Mouse (Mus musculus) NIH3T3 (cell line): ENCODE results near the gene Sox6.

Experiments
- DNase-seq: peaks from one replicate; pipeline ENCODE4 v3.0.0-alpha.2; 2012; ENCODE audit warnings: low read depth

Sox6 gene

DNA sequence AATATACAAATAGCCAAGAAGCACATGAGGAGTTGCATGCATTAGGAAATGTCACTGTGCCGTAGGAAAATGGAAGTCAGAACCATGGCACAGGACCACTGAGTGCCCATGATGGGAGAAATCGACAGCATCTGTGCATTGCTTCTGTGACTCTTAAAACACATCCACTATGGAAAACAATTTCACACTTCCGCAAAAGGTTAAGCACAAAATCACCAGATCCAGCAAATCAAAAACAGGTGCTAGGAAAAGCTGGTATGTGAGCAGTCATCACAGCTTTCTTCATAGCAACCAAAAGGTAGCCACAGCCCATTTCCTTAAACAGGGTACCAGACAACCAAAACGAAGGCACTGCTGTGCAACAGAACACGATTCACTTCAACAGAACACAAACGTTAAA lies 52.9 kb downstream of the Sox6 start:
- DNase-seq = no peak

DNA sequence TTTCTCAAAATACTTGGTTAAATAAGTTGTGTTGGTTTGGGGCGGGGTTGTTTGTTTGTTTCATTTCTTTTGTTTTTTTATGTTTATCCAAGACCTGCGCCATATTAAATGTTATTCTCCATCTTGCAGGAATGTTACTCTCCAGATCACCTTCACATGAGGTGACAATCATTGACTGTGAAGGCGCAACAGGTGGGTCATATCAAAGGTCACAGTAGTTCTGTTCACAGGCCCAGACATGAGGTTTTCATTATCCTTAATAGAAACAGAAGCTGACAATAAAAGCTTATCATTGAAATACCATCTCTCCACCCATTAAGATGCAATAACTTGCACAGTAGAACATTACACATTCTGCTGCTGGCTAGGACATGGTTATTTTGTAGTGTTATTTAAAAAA lies 54.5 kb downstream of the Sox6 start:
- DNase-seq = no peak

DNA sequence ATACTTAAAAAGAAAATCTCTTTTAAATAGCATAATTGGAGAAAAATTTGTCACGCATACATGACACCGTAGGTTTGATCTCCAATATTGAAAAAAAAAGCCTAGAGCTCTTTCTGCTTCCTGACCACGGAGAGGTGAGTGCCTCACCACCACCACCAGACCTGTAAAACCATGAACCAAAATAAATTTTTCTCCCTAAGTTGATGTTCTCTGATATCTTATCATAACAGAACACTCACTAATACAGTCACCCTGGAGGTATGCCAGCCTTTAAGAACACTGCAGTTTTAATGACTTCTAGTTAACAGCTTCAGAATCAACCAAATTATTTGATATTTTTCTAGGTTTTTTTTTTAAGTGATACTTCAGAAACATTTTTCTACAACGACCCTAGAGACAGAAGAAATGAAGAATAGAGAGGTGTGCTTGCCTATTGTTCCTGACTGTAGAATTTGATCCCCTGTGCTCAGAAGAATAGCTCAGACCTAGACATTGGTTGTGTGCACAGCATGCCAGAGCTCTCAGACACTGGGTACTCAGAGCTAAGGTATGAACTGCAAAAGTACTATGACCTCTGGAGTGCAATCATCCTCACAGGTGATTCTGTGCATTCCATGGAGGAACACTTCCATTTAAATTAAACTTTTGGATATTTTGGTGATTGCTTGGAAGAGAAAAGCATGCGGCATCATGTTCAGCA lies 58.6 kb downstream of the Sox6 start:
- DNase-seq = no peak

DNA sequence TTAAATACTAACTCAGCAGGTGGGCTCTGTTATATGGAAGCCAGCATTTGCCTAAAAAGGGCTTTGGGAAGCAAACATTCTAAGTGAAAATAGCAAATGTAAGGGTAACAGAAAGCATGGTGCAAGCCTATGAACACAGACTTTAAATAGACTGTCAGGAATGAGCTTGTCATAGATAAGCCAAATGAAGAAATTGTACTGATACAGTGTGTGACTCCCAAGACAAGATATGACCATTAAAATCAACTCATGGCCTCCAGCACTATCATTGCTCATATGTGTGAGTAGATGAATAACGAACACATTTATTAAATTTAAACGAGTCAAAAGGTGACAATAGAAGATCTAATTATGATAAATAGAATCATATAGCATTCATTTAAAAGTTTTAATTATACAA lies 64.1 kb downstream of the Sox6 start:
- DNase-seq = no peak

DNA sequence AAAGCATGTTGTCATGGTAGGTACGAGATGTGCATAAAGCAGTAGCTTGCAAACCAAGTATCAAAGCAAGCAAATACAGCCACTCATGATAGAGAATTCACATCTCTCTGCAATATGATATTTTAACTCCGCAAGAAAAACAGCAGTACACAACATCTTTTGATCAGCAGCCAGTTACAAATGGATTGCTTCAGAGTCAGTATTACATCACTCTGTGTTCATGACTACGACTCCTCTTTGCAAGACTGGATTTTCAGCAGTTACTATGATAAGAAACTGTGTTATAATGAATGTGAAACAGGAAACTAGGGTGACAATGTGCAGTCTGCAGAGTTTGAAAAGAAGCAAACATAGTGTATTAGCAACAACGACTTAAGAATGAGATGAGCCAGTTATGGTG lies 71.4 kb downstream of the Sox6 start:
- DNase-seq = peak; percentile 1

DNA sequence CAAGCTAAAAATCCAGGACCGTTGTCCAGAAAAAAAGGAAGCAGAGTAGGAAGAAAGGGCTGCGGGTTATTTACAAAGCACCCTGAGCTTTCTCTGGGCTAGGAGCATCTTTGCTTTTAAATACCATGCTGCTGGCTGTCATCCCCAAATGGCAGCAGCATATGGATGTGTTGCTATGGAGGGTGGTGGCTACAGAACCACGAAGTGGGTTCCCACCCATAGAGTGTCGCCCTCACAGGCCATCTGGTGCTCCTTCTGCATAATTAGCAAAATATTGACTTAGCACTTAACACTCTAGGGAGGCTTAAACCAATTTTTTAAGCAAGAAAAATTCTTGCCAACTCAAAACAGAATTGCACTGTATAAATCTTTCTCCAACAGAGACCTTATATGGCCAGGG lies 72.4 kb downstream of the Sox6 start:
- no peak for DNase-seq

DNA sequence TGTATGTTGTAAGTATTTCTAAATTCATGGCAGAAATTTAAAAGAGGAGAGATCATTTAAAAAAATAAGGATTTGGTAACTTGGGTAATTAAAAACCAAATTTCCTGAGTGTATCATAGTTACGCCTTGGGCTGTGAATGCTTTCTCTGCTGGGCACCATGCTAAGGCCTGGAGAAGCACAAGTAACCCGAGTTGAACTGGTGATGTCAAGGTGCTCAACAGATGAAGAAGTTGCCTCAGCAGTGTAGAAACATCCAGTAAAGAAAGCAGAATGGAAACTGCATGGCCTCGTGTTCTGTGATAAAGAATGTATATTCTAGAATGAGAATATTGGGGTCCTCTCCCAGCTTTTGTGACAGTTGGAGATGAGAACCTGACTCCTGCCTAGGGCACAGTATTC lies 85.5 kb downstream of the Sox6 start:
- DNase-seq = no peak

DNA sequence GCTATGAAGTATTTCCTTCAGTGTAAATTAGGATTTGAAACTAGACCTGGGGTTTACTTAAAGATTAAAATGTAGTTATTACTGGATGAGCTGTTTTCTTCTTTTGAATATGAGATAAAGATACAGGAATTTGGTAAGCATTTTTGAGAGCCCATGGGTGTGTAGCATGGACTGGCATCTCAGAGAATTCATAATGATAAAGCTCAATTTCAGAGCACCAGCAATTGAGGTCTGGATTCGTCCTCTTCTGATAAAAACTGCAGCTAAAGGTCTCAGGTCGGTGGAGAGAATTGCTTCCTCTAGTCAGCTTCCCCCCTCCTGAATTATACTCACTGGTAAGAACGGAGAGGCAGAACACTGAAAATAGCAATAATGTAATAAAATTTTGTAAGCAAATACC lies 86.4 kb downstream of the Sox6 start:
- no peak for DNase-seq

DNA sequence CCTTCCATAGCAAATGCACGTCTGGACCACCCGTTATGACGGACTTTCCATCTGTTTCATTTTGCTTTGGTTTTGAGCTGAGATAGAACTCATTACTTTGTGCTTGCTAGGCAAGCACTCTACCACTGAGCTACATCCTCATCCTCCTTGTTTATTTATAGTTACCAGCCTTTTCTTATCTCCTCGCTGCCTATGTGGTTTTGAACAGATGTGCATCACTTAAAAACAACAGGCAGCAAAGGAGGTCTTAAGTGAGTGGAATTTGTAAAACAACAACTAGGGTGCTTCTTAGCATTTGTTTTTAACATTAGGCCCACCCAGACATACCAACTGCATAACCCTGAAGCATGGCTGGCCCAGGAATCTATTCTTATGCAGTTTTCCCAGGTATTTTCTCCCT lies 86.9 kb downstream of the Sox6 start:
- DNase-seq = no peak

DNA sequence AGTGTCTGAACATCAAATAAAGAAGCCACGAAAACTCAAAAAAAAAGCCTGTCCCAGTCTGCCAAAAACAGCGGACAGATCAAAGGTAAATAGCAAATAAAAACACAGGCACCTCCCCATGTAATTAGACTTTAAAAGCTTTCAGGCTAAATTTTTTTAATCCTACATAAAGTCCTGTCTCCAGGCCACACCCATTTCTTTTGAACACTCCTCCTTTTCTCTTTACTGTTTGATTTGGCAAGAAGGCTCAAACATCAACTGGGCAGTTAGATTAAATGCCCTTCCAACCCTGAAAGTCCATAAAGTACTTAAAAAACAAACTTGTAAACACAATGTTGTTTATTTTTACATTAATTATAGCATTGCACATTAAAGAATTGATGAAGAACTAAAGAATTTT lies 90.7 kb downstream of the Sox6 start:
- no peak for DNase-seq

DNA sequence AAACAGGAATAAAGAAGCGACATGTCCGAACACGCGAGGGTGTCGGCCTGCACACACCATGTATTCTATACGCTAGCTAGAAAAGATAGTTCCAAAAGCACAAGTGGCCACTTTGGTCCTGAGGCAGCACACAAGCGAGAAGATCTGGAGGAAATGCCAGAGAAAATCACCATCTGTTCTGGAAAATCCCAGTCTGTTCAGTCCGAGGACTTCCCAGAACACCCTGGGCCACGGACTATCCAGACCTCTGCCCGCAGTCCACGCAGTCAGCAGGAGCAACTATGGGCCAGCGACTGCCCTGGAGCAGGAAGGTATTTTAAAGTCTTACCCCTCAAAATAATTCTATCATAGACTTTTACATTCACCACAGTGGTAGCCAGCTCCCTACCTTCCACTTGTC lies 92.0 kb downstream of the Sox6 start:
- no peak for DNase-seq

DNA sequence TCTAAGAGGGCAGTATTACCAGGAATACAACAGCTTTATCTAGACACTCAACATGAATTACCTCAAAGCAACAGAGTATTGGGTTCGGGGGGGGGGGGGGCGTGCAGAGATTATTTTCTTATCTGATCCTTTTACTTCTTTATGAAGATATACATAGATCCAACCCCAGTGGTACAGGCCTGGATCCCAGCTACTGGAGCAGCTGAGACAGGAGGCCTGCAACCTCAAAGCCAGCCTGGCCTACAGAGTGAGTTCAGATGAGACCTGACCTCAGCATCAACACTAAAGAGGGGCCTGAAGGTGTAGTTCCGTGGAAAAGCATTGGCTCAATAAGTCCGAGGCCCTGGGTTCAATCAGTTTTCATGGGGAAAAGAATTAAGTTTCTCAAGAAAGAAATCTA lies 93.1 kb downstream of the Sox6 start:
- DNase-seq = no peak

DNA sequence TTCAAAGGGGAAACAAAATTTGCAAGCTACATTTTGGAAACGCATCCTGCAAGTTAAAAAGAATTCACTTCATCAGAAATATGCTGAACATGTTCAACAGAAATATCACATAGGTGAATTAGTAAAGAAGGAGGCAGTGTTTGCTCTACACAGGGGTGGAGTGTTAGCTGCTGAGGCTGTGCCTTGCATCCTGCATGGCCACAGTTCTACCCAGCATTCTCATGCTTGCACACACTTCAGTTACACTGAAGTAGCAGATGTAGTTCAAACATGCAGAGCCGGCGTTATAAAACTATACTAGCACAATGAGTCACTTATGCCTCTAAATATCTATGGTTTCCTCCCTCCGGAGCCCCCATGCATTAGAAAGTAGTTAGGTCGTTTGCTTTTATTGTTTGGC lies 94.3 kb downstream of the Sox6 start:
- DNase-seq = no peak

DNA sequence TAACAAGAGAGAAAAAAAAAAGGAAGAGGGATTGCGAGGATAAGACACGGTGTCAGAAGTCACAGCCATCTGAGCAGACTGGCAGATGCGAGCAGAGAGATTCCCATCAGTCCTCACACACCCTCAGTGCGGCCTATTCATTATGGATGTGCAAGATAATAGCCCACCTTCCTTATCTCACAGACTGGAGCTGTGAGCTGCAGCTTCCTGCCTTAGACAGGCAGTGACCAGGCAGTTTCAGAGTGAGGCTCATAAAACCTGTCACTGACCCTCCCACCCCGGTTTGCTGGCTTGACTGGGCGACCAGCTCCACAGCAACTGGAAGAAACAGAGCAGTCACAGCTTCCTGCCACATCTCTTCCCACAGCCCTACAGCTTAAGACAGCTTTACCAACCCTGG lies 96.8 kb downstream of the Sox6 start:
- DNase-seq = no peak

DNA sequence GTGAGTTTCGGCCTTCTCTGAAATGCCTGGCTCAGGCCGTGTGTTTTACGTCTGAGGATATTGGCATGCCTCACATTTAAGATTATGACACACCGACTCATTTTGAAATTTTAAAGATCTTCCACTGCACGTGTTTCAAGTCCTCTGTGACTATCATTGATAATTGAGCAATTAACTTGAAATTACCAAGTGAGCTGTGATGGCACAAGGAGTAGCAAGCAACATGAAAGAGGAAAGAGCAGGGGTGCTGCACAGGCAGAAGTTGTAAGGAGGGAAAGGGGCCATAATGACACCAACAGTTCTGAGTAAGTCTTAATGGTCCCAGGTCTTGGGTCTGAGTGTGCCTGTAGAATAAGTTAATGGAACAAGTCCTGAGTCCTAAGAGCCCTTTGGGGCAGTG lies 99.3 kb downstream of the Sox6 start:
- no peak for DNase-seq

DNA sequence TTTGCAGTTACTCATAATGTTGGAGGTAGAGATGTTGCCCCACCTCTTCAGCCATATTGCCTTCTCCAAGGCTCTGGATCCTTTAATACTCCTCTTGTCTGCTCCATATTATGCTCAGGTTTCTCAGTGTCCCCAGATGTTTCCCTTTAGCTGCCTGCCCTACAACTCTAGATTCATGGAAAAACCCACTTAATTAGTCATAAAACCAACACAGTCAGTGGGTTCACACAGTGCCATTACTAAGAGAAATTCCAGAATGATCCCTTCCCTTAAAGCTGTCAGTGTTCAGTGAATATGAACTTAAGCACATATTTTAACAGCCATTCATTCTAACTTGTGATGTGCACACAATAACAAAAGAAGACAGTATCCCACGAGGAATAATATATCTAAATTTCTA lies 101.7 kb downstream of the Sox6 start:
- DNase-seq = no peak

DNA sequence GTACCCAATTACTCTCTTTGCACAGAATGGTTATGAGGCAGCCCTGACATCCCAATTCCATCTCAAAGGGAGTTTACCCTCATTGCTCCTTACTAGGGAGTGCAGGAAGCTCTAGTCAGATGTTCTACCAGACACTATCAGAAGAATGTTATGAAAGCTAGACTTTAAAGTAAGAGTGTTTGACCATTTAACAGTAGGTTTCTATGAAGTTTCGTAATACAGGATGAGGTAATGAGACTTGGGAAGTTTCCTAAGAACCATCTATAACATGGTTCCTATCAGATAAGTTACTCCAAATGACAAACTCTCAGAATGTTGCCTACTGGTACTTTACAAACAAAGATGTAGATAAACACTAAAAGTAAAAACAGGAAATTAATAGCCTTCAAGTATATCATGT lies 123.3 kb downstream of the Sox6 start:
- DNase-seq = no peak

DNA sequence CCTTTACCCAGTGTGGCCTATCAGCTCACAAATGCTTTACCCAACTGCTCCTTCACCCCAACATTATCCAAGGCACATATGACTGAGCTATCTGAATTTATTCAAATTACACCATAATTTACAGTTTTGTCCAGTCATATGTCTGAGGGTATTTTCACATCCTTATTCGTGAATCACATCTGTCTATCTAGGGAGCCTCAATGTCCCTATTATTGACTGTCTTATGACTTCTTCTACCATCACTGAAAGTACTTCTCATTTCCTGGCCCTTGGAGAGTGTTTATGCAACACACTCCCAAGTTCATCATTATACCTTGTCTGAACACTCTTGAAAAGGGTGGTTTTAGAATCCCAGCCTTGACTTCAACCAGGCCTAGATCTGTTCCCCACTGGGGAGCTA lies 128.3 kb downstream of the Sox6 start:
- DNase-seq = no peak

DNA sequence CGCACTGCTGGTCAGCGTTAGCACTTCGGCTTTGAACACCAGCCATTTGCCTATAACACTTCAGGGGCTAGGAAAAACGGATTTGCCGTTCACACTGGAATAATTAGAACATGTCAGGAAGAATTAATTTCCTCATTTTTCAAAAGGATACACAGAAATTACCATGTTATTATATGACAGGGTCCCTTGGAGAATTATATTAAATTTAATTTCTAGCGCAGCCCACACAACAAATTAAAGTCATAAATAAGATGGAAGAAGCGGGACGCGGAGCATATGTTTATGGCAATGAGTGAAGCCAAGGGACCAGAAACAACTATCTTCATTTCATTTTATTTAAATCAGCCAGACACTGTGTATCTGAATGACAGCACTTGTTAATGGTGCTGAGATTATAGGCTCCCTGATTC lies 133.8 kb downstream of the Sox6 start:
- no peak for DNase-seq

DNA sequence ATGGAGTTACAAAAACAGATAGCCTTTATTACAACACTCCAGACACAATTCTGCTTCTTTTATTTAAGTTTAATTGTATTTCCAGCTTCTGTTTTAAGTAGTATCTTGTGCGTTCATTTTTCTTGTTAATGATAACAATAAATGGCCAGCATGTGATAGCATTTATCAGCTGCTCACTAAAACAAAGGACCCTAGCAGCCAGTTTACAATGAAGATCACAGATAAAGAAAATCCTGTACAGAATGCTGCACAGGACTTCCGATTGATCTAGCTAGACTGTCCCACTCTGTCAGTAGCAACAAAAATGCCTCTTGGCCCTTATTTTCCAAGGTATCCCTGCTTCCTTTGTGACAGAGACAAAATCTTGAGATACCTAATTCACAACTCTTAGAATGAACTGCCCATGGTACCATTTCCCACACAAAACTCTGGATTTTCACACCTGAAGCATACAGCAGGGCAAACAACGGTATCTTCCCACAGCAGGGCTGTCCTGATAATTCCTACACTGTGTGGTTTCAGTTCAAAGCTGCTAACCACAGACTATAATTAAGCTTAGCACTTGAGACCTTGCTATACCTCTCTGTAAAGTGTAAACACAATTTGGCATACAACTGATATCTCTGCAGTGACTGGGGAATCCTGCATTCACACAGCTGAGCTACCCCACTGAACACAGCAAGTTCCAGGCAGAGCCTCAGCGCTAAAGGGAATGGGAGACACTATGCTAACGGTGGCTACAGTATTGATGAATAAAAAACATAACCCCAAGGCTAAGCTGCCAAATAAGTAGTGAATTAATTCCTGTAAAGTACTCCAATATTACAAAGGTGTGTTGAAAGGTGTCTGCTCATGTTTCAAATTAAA lies 134.4 kb downstream of the Sox6 start:
- DNase-seq = no peak

DNA sequence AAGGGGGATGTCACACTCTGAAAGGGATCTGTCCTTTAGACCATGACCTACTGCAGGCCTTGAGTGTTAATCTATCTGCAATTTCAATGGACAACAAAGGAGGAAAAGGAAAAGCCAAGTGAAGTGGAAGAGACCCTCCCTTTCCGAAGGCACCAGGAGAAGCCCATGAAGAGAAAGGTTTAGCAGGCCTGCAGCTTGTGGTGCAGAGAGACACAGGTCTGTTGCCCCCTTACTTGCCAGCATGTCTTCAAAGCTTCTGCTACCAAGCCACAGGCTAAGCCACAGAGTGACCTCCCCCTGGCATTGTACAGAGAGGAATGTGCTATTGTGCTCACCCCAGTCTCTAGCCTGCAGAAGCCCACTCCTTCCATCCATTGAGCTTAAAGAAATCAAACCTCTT lies 135.2 kb downstream of the Sox6 start:
- no peak for DNase-seq

DNA sequence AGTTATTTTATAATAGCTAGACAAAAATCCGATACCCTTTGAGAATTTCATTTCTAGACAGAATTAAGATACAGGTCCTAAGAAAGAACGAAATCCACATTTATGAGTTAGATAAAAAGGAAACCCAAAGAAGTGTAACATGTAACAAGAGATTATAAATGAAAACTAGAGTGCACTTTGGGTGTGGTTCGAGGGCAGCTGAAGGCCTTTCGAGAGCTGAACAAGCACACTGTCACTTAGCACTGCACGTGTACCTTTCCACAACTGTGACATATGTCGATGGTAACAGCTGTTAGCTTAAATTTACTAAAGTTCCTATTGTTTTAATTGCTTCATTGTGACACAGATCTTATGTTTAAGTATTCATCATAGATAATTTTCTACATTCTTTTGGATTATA lies 142.8 kb downstream of the Sox6 start:
- no peak for DNase-seq

DNA sequence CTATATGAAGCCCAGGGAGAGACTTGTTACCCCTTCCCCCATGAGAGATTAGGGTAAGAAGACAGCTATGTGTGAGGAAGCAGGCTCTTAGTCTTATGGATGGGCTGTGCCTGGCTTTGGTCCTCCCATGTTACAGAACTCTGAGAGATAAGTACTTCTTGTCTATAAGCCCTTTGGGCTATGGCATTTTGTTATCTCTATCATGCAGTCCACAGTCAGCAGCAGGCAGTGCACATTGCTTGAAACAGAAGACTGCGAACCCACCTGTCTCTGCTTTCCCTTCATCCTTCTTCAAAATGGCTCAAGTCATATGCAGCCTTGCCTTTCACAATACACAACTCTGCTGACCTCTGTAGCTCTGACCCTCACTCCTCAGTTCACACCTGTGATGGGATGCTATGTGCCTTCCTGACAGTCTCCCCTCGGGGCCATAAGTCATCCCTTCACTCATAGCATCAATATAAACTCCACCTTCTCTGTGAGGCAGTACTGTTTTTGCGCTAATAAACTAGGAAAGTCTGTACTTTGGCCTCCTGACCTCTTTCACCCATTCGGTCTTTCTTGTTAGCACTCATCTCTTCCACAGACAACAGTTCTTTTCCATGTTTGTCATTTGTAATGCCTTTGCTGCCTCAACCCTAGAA lies 143.4 kb downstream of the Sox6 start:
- DNase-seq = no peak
